Mouse (Mus musculus) kidney, adult 11 months (tissue): Measurements from ENCODE around the gene Shpk.
A peak's percentile ranks its signal among the peaks of the same experiment; 100 is the strongest.

Source experiments
- DNase-seq: peaks from one replicate; pipeline ENCODE4 v3.0.0; 2022

Shpk gene

DNA sequence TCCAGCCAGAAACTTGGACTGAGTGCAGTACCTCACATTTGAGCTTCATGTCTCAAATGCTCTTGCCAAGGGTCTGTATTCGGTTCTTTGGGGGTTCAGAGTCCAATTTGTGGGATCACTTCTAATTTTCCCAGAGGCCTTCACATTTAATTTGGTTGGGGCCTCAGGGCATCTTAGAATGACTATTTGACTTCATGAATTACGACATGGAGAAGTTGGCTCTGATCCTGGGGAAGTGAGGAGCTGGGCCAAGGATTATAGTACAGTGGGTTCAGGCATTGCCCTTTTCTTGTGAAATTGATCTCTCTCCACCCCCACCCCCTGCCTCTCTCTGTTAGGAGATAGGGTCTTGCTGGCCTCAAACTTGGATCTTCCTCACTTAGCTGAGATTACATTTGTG lies 1.8 kb downstream of the Shpk start:
- no peak for DNase-seq

- DNase-seq: no peak
Measured at GRCm38 (mm10) chr11:73201597-73201996, 2.3 kb downstream of the Shpk start.

- DNase-seq: no peak
Measured at GRCm38 (mm10) chr11:73203895-73204294, 4.6 kb downstream of the Shpk start.

DNA sequence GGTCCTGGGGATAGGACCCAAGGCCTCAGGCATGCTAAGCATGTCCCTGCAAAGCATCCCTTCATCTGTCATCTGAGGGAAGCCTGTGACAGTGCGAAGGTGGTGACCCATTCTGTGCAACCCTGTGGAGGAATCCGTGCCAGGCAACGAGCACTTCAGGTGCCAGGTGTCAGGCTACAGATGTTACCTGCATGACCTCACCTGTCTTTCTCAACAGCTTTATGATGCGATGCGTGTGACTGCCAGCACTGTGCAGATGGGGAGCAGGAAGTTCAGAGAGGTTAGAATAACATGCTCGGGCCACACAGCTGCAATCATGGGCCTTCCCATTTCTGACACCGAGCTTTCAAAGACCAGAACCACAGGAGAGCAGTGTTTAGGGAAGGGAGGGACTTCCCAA lies 5.9 kb downstream of the Shpk start:
- DNase-seq: no peak

DNA sequence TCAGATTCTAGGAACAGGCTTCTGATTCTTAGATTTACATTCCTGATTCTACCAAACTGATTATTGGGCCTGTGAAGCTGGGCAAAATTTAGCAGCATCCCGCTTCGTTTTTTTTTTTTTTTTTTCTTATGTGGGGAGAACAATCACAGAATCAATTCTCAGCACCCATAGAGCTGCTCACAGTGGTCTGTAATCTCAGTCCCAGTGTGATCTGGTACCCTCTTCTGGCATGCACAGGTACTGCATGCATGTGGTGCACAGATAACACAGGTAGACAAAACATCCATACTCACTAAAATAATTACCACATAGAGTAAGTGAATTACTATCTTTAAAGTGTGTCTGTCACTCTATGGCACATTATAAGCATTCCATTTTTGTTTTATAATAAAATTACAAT lies 8.4 kb downstream of the Shpk start:
- DNase-seq: no peak

DNA sequence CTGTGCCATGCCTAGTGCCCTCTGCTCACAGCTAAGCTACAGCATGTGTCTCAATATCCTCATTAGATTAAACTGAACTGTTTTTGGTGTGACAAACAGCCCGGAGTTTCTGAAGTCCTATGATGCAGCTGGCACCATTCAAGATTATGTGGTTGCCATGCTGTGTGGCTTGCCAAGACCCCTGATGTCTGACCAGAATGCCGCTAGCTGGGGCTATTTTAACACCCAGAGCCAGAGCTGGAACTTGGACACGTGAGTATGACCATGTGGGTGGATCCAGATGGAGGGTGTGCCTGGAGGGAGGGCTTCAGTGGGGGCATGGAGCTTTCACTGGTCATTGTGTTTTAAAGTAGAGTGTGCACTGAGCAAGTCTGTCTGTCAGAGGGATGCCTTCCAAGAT lies 14.7 kb downstream of the Shpk start:
- no peak for DNase-seq

DNA sequence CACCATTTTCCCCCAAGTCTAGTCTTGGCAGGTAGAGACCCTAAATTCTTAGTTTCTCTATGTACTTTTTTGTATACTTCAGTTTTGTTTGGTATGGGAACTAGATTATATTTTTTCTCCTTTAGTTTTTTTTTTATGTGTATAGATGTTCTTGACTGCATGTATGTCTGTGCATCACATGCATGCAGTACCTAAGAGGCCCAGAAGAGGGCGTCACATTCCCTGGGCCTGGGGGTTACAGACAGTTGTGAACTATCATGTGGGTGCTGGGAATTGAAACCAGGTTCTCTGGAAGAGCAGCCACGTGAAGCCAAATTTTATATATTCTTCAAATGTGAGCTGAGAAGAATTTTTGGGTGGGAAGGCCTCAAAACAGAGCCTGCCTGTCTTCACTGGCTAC lies 20.4 kb downstream of the Shpk start:
- DNase-seq: no peak

- DNase-seq: no peak
Measured at GRCm38 (mm10) chr11:73220651-73221050, 21.4 kb downstream of the Shpk start.

- DNase-seq: no peak
Measured at GRCm38 (mm10) chr11:73222846-73223245, 23.6 kb downstream of the Shpk start.

DNA sequence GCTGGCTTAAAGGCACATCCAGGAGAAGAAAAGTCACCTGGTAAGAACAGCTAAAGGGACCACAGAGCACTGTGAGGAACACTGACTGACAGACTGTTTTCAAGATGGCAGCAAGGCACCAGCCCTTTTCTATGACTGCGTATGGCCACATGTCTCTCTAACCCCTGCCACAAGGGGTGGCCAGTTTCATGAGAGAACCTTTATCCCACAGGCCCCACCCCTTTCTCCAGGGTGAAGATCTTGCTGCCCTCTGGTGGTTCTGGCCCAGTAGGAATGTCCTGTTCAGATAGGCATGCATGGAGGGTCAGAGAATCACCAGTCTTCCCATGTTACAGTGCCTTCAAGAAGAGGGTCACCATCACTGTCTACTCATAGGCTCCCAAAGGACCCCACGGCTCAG lies 24.7 kb downstream of the Shpk start:
- DNase-seq: peak; percentile 43

DNA sequence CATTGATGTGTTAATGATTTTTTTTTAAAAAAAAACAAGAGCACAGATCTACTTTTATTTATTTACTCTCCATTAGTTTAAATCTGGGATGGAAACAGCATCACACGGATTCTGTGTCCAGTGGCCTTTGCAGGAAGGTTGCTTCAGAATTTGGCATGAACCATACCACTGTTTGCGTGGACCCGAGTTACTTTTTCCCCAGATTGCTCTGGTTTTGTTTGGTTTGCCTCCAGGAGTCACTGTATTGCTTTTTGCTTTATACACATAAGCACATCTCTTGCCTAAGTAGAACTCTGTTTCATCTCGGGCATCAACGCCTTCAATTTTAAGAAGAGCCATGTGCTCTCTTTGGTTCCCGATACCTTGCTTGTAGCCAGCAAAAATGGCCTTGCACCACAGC lies 26.6 kb downstream of the Shpk start:
- no peak for DNase-seq

DNA sequence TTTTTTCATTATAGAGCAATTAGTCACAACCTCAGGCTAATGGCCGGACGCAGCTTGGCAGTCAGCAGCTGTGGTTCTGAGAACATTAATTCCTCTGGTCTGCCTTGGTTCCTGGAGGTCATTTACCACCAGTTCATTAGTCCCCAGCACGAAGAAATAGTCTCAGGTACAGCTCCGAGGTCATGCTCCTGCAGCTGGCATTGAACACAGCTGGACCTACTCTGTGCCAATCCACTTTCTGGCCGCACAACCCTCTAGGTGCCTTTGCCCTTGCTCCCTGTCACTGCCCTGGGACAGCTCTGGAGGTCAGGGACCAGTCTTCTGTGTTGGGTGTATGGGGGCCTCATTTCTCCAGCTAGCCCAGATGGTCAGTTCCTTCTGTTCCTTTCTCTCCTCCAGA lies 29.6 kb downstream of the Shpk start:
- peak; percentile 31 for DNase-seq

- DNase-seq: no peak
Measured at GRCm38 (mm10) chr11:73230081-73230480, 30.8 kb downstream of the Shpk start.

- DNase-seq: no peak
Measured at GRCm38 (mm10) chr11:73232513-73232912, 33.3 kb downstream of the Shpk start.

GRCm38 (mm10) chr11:73233992-73234391 lies 34.7 kb downstream of the Shpk start, which contains the start of gene Trpv1:
TSS of gene Trpv1 (plus strand) at chr11:73234292.
- no peak for DNase-seq

- peak; percentile 56 for DNase-seq
Measured at GRCm38 (mm10) chr11:73235990-73236701, 36.9 kb downstream of the Shpk start.

DNA sequence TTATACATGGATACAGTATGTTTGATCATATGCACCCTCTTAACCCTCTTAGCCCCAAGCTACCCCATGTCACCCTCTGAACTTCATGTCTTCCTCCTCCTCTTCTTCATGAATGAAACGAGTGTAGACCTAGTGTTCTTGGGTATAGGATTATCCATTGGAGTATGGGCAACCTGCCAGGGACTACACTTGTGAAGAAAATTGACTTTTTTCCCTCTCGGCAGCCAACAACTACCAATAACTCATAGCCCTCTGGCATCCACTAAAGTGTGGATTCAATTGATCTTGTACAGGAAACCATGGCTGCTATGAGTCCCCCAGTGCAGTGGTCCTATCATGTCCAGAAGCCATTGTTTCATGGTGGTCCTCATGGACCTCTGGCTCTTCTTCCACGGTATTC lies 37.5 kb downstream of the Shpk start:
- DNase-seq: no peak

DNA sequence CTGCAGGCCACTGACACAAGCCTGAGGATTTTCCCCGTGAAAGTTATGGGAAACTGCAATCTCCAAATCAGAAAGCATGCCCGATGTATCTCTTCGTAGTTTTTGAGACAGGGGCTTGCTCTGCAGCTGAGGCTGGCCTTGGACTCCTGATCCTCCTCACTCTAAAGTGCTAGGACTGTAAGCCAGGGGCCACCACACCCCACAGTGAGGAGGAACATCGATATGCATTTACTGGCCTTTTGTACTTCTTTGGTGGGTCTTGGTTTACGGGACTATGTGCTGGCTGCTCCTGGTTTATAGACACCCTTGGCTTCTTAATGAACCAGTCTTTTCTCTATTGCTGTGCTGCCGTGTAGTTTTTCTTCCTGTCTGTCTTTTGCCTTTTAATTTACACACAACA lies 42.9 kb downstream of the Shpk start:
- no peak for DNase-seq

GRCm38 (mm10) chr11:73242777-73243176 lies 43.5 kb downstream of the Shpk start:
- DNase-seq: no peak

- no peak for DNase-seq
Measured at GRCm38 (mm10) chr11:73257362-73257945, 58.2 kb downstream of the Shpk start.

DNA sequence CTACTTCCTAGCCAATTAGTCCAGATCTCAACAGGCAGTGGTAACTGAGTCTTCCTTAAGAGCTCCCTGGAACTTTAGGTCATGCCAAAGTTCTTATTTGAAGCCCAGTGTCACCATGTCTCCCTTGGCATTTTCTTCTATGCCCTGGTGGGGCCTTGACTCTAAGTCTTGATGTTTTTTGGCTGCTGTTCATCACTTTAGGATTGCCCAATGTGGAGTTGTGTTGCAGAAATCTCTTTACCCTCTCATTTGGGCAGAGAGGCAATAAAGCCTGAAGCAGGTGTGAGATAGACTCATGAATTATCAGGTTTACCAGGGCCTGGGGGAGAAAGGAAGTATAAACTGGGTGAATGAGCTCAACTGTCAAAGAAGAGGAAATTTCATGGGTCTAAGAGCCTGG lies 59.4 kb downstream of the Shpk start:
- DNase-seq: no peak

GRCm38 (mm10) chr11:73260457-73260856 lies 61.2 kb downstream of the Shpk start:
- no peak for DNase-seq

DNA sequence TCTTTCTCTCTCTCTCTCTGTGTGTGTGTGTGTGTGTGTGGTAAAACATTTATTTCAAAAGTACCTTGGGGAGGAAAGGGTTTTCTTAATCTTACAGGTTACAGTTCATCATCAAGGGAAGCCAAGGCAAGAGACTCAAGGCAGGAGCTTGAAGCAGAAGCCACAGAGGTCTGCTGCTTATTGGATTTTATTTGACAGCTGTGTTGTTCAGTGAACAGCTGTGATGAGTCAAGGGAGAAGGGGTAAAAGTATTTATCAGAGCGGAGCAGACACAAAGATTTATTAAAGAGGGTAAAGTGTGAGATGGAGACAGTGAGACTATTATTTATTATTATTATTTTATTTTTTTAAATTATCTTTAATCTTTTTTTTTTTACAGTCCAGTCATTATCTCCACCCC lies 62.1 kb downstream of the Shpk start:
- no peak for DNase-seq

- no peak for DNase-seq
Measured at GRCm38 (mm10) chr11:73267267-73267666, 68.0 kb downstream of the Shpk start, which contains the start of gene Trpv3. TSS of gene Trpv3 (plus strand) at chr11:73267388.
